Mouse (Mus musculus): ENCODE results near the gene Wnt2b.

Gene Wnt2b

GRCm38 (mm10) chr3:104896141-104896540 lies 65.6 kb downstream of the Wnt2b start:
- DNase-seq (ENCODE audit: low read depth, low spot score), result no peak
